Comparison of ENCODE assay signal across 10 mouse cellular contexts in the genomic region with DNA sequence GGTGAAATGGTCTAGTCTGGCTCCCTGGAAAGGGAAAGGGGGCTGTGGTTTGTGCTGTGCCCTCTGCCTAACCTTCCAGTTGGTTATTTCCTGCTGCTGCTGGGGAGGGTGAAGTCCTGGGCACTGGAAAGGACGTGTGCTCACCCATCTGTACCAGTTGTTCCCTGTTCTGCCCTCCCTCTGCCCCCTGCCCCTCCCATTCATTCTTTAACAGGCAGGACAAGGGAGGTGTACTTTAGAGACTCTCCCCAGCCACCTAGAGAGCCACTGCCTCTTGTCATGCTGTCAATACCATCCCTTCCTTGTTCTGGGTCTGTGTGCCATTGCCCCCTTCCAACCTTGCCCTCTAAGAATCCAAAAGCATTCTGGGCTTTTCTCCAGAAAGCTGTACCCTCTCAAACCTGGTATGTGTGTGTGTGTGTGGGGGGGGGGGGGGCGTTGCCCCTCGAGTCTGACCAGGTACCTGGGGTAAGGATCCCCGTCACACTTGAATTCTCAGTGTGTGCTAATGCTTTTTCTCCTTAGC. TPM values are rescaled to one million over a fixed set of nuclear protein-coding genes. Genes with fewer than 3 reads are reported as not detected.
DNase-seq lines count a peak whose midpoint lies in the region; ATAC-seq lines count a peak whose summit lies in the region.
"Had no signal": no experiment of that assay in that cellular context is flagged by ENCODE, and none has a peak within 500 bp of the region (broad histone marks: within the 10 kb centered on the region; RNA-seq: fewer than 3 reads in every experiment).

No protein-coding gene starts in this region.

- intact Hi-C loops in heart, postnatal 25 days (cut with DNase I) = no loop called here

- no peaks in the 10 kb centered on the region for H3K9me3 ChIP-seq in forebrain, embryonic 15.5 days
- no peaks in the 10 kb centered on the region for H3K9me3 ChIP-seq in kidney, embryonic 16.5 days (ENCODE audit: low read length)
- no peaks in the 10 kb centered on the region for H3K9me3 ChIP-seq in midbrain, embryonic 13.5 days

- H3K36me3 ChIP-seq in forebrain, embryonic 15.5 days = peaks cover 2% of the 10 kb centered on the region; the same call in 1 of the 2 replicates
- H3K36me3 ChIP-seq in kidney, embryonic 16.5 days (ENCODE audit: insufficient read depth, low read length) = no peaks in the 10 kb centered on the region
- 0 out of 2 replicates have a peak, but pooled peaks cover 3% of the 10 kb centered on the region for H3K36me3 ChIP-seq in midbrain, embryonic 13.5 days

- peak; percentile 92 for DNase-seq in heart, adult 11 months
- no peak for DNase-seq in heart, postnatal 25 days (ENCODE audit: low spot score)
- no peak for DNase-seq in adrenal gland, postnatal 4 days (ENCODE audit: low spot score in 2 of 2)
- DNase-seq in spleen, postnatal 36 days (ENCODE audit: low spot score in 2 of 2) = no peak
- DNase-seq in gastrocnemius, postnatal 25 days = no peak

- no peak overlapping the region for H3K9ac ChIP-seq in forebrain, embryonic 15.5 days (replicated peaks)
- H3K9ac ChIP-seq in kidney, embryonic 16.5 days (replicated peaks; ENCODE audit: low read length) = peak overlapping the region; percentile 54
- H3K9ac ChIP-seq in midbrain, embryonic 13.5 days (replicated peaks) = no peak overlapping the region
- H3K9ac ChIP-seq: liver, embryonic 14.5 days had no signal

- WGBS in forebrain, embryonic 15.5 days = 52% methylated on average over 4 of the region's 4 CpGs
- 52% methylated on average over 4 of the region's 4 CpGs for WGBS in kidney, embryonic 16.5 days
- WGBS in midbrain, embryonic 13.5 days = 66% methylated on average over 4 of the region's 4 CpGs

- ATAC-seq in forebrain, embryonic 15.5 days (replicated peaks) = no peak
- ATAC-seq in kidney, embryonic 16.5 days (ENCODE audit: low FRiP score, low TSS enrichment) = peak; percentile 92
- ATAC-seq in midbrain, embryonic 13.5 days = 0 out of 2 replicates have a peak, but pooled peaks have one; percentile 21

- H3K4me1 ChIP-seq in forebrain, embryonic 15.5 days = peaks cover 55% of the 10 kb centered on the region
- H3K4me1 ChIP-seq in kidney, embryonic 16.5 days (ENCODE audit: insufficient read depth, low read length) = peaks cover 52% of the 10 kb centered on the region
- peaks cover 59% of the 10 kb centered on the region for H3K4me1 ChIP-seq in midbrain, embryonic 13.5 days (replicated peaks)

- H3K27ac ChIP-seq in forebrain, embryonic 15.5 days (replicated peaks) = peak overlapping the region; percentile 80
- peak overlapping the region; percentile 98 for H3K27ac ChIP-seq in kidney, embryonic 16.5 days (ENCODE audit: low read length)
- peak overlapping the region; percentile 49 for H3K27ac ChIP-seq in midbrain, embryonic 13.5 days
- H3K27ac ChIP-seq: liver, embryonic 14.5 days had no signal

- no peak overlapping the region for H3K4me2 ChIP-seq in forebrain, embryonic 15.5 days (replicated peaks)
- peak overlapping the region; percentile 7; the same call in 1 of the 2 replicates for H3K4me2 ChIP-seq in kidney, embryonic 16.5 days (replicated peaks; ENCODE audit: low read depth, low read length)
- no peak overlapping the region for H3K4me2 ChIP-seq in midbrain, embryonic 13.5 days (replicated peaks)

- no peaks in the 10 kb centered on the region for H3K27me3 ChIP-seq in forebrain, embryonic 15.5 days
- no peaks in the 10 kb centered on the region for H3K27me3 ChIP-seq in kidney, embryonic 16.5 days (ENCODE audit: insufficient read depth, low read length)
- no peaks in the 10 kb centered on the region for H3K27me3 ChIP-seq in midbrain, embryonic 13.5 days

- H3K4me3 ChIP-seq in forebrain, embryonic 15.5 days = no peak overlapping the region
- H3K4me3 ChIP-seq in kidney, embryonic 16.5 days (ENCODE audit: low read length) = no peak overlapping the region
- H3K4me3 ChIP-seq in midbrain, embryonic 13.5 days (replicated peaks) = no peak overlapping the region

RNA-seq across cellular contexts. Expression of a gene that starts 27.3 kb away (rescaled TPM):
- total RNA-seq in heart, postnatal 25 days (2021) = 10 to 100 TPM; 61.6 to 66.8 TPM
- 120 and 130 TPM in 2 replicates for polyA plus RNA-seq in forebrain, embryonic 15.5 days (2015; fragmentation: Nextera tagmentation; extraction: Ambion mirVana)
- polyA plus RNA-seq in kidney, embryonic 16.5 days (2015; fragmentation: Nextera tagmentation; extraction: Ambion mirVana) = 154 and 155 TPM in 2 replicates
- polyA plus RNA-seq in midbrain, embryonic 13.5 days (2015; fragmentation: Nextera tagmentation; extraction: Ambion mirVana) = 136 and 140 TPM in 2 replicates
- 10 to 100 TPM; 65.9 to 74.9 TPM for total RNA-seq in adrenal gland, postnatal 4 days (2021)
- 10 to 100 TPM; 46.9 to 47.1 TPM for total RNA-seq in gastrocnemius, postnatal 25 days (2021)

RNA-seq across cellular contexts. Expression of a gene that starts 29.7 kb away (rescaled TPM):
- total RNA-seq in heart, postnatal 25 days (2021) = 1 to 10 TPM; 8.2 to 8.7 TPM
- polyA plus RNA-seq in forebrain, embryonic 15.5 days (2015; fragmentation: Nextera tagmentation; extraction: Ambion mirVana) = 2.1 and 2.4 TPM in 2 replicates
- 4.8 and 5.0 TPM in 2 replicates for polyA plus RNA-seq in kidney, embryonic 16.5 days (2015; fragmentation: Nextera tagmentation; extraction: Ambion mirVana)
- polyA plus RNA-seq in midbrain, embryonic 13.5 days (2015; fragmentation: Nextera tagmentation; extraction: Ambion mirVana) = 2.0 and 3.1 TPM in 2 replicates
- 10 to 100 TPM in 1 of 2 experiments, 1 to 10 TPM in 1; 8.9 to 11.8 TPM for total RNA-seq in adrenal gland, postnatal 4 days (2021)
- 1 to 10 TPM; 2.9 to 3.2 TPM for total RNA-seq in gastrocnemius, postnatal 25 days (2021)

RNA-seq across cellular contexts. Expression of a gene that starts 58.0 kb away (rescaled TPM):
- total RNA-seq in heart, postnatal 25 days (2021) = over 10,000 TPM; 11,742 to 12,072 TPM
- 0.45 and 1.3 TPM in 2 replicates for polyA plus RNA-seq in forebrain, embryonic 15.5 days (2015; fragmentation: Nextera tagmentation; extraction: Ambion mirVana)
- polyA plus RNA-seq in kidney, embryonic 16.5 days (2015; fragmentation: Nextera tagmentation; extraction: Ambion mirVana) = 1.5 and 3.6 TPM in 2 replicates
- polyA plus RNA-seq in midbrain, embryonic 13.5 days (2015; fragmentation: Nextera tagmentation; extraction: Ambion mirVana) = not detected in 2 replicates
- 1 to 10 TPM; 2.9 to 9.8 TPM for total RNA-seq in adrenal gland, postnatal 4 days (2021)
- 100 to 1,000 TPM; 119 to 840 TPM for total RNA-seq in gastrocnemius, postnatal 25 days (2021)
- total RNA-seq: adrenal gland, postnatal 25 days had no signal

RNA-seq across cellular contexts. Expression of a gene that starts 59.4 kb away (rescaled TPM):
- total RNA-seq in heart, postnatal 25 days (2021) = 1 to 10 TPM; 1.1 to 2.0 TPM
- polyA plus RNA-seq in forebrain, embryonic 15.5 days (2015; fragmentation: Nextera tagmentation; extraction: Ambion mirVana) = 29.1 and 32.8 TPM in 2 replicates
- 60.0 and 61.4 TPM in 2 replicates for polyA plus RNA-seq in kidney, embryonic 16.5 days (2015; fragmentation: Nextera tagmentation; extraction: Ambion mirVana)
- 33.8 and 36.6 TPM in 2 replicates for polyA plus RNA-seq in midbrain, embryonic 13.5 days (2015; fragmentation: Nextera tagmentation; extraction: Ambion mirVana)
- 10 to 100 TPM; 16.0 to 17.9 TPM for total RNA-seq in adrenal gland, postnatal 4 days (2021)
- under 1 TPM; 0.80 to 0.87 TPM for total RNA-seq in gastrocnemius, postnatal 25 days (2021)

Comparison
In these comparisons a context has a peak if more than half of its experiments do, and no peak if none do; other contexts are left out.
1. RNA of a gene that starts 58.0 kb away (total RNA-seq): 11,742 to 12,072 TPM in heart, postnatal 25 days; 119 to 840 TPM in gastrocnemius, postnatal 25 days and 2.9 to 9.8 TPM in adrenal gland, postnatal 4 days; every median in the first group is over 10 times any median in the second.
2. Peak in every context shown above with its lines, with median percentiles within 50 percentile points of each other: H3K27ac ChIP-seq.